Mouse (Mus musculus) common myeloid progenitor, adult 5-6 weeks (primary cell): ENCODE results near the gene Plekhf1. TPM values are rescaled to one million over a fixed set of nuclear protein-coding genes. Genes with fewer than 3 reads are reported as not detected.

Experiments
- total RNA-seq: library from RNA; stranded (forward); fragments of 200-1000, 187-1606 nt; gene quantifications from 2 replicates; pipeline ENCODE4 v1.2.3, GENCODE M21; 2017

Gene Plekhf1
- total RNA-seq, 1 experiment from 2014 or later, result 0.27 TPM

Other genes with a start within 250 kb of the Plekhf1 start
- 70.1 and 89.7 TPM in 2 replicates for gene Uri1, start 204.5 kb downstream of the Plekhf1 start, total RNA-seq
- 36.2 and 40.1 TPM in 2 replicates for gene Ccne1, start 120.5 kb downstream of the Plekhf1 start, total RNA-seq
- 12.0 and 15.2 TPM in 2 replicates for gene 1600014C10Rik, start 44.8 kb downstream of the Plekhf1 start, total RNA-seq
- gene Pop4, start 43.4 kb upstream of the Plekhf1 start, total RNA-seq, result 35.9 and 38.9 TPM in 2 replicates